Mouse (Mus musculus): ENCODE measurements at regions not wholly inside any gene's neighbourhood (a gene's known extent, or its start where the extent isn't known, plus 50 kb on each side); places are given as distances from the start of the nearest gene placed in this dataset.
"Not testable (repeated sequence)": the region's sequence is repeated elsewhere in the genome, so short reads cannot be mapped to it uniquely, and the experiment has no call there.

- H3K9ac ChIP-seq, result no peak overlapping the region
- no peak overlapping the region for H3K27ac ChIP-seq (ENCODE audit: low read depth)
- WGBS, result 54% methylated on average over 2 of the region's 2 CpGs
- no peak overlapping the region for H3K4me3 ChIP-seq (ENCODE audit: low read depth, low read length)
- H3K4me1 ChIP-seq (ENCODE audit: insufficient read depth), result no peaks in the 10 kb centered on the region
- TF ChIP-seq CTCF (IDR thresholded peaks at IDR 0.05; ENCODE audit: low read depth), result no peak
- peaks cover 74% of the 10 kb centered on the region for H3K9me3 ChIP-seq (ENCODE audit: low read depth, low read length)
- ATAC-seq (ENCODE audit: insufficient read depth), result peak; percentile 10; the same call in 1 of the 2 replicates
- no peaks in the 10 kb centered on the region for H3K36me3 ChIP-seq (ENCODE audit: insufficient read depth)
- no peak overlapping the region for H3K4me2 ChIP-seq
- DNase-seq, result no peak
- H3K27me3 ChIP-seq (ENCODE audit: insufficient read depth, low read length), result no peaks in the 10 kb centered on the region
Observed at GRCm38 (mm10) chr4:3067265-3067664, 99.9 kb upstream of the Vmn1r2 start.

DNA sequence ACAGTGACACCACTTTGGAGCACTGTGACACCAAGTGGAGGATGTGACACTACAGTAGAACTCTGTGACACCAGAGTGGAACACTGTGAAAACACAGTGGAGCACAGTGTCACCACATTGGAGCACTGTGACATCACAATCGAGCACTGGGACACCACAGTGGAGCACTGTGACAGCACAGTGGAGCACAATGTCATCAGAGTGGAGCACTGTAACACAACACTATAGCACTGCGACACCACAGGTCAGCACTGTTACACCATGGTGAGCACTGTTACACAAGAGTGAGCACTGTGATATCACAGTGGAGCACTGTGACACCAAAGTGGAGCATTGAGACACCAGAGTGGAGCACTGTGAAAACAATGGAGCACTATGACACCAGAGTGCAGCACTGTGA, 99.5 kb upstream of the Vmn1r2 start:
- no peaks in the 10 kb centered on the region for H3K36me3 ChIP-seq (ENCODE audit: insufficient read depth)
- no peaks in the 10 kb centered on the region for H3K4me1 ChIP-seq (ENCODE audit: insufficient read depth)
- no peak overlapping the region for H3K9ac ChIP-seq
- no peak for TF ChIP-seq CTCF (IDR thresholded peaks at IDR 0.05; ENCODE audit: low read depth)
- no peak overlapping the region for H3K4me2 ChIP-seq
- no peak overlapping the region for H3K27ac ChIP-seq (ENCODE audit: low read depth)
- ATAC-seq (ENCODE audit: insufficient read depth), result peak; percentile 50
- H3K27me3 ChIP-seq (ENCODE audit: insufficient read depth, low read length), result no peaks in the 10 kb centered on the region
- H3K9me3 ChIP-seq (ENCODE audit: low read depth, low read length), result peaks cover 74% of the 10 kb centered on the region
- 34% methylated on average over 2 of the region's 2 CpGs for WGBS
- no peak overlapping the region for H3K4me3 ChIP-seq (ENCODE audit: low read depth, low read length)
- no peak for DNase-seq

GRCm38 (mm10) chr4:3068306-3069223, 98.6 kb upstream of the Vmn1r2 start:
- ATAC-seq (ENCODE audit: insufficient read depth), result no peak

DNA sequence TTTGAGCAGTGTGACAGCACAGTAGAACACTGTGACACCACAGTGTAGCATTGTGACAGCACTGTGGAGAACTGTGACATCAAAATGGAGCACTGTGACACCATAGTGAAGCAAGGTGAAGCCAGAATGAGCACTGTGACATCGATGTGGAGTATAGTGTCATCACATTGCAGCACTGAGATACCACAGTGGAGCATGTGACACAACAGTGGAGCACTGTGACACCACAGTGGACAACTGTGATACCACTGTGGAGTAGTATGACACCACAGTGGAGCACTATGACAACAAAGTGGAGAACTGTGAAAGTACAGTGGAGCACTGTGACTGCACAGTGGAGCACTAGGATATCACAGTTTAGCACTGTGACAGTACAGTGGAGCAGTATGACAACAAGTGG, 97.8 kb upstream of the Vmn1r2 start:
- Histone ChIP-seq H3K4me2 (no peak overlapping the region), H3K9me3 (ENCODE audit: low read depth, low read length) (peaks cover 59% of the 10 kb centered on the region), H3K4me3 (ENCODE audit: low read depth, low read length) (no peak overlapping the region), H3K27ac (ENCODE audit: low read depth) (no peak overlapping the region), H3K36me3 (ENCODE audit: insufficient read depth) (no peaks in the 10 kb centered on the region), H3K4me1 (ENCODE audit: insufficient read depth) (no peaks in the 10 kb centered on the region), H3K9ac (no peak overlapping the region), H3K27me3 (ENCODE audit: insufficient read depth, low read length) (no peaks in the 10 kb centered on the region)
- 58% methylated on average over 1 of the region's 1 CpGs for WGBS
- no peak for DNase-seq
- no peak for TF ChIP-seq CTCF (IDR thresholded peaks at IDR 0.05; ENCODE audit: low read depth)
- peak; percentile 18; the same call in 1 of the 2 replicates for ATAC-seq (ENCODE audit: insufficient read depth)

More at GRCm38 (mm10) chr4:3068306-3069223, 98.6 kb upstream of the Vmn1r2 start:
- Histone ChIP-seq H3K4me3 (ENCODE audit: low read depth, low read length) (no peak overlapping the region), H3K9me3 (ENCODE audit: low read depth, low read length) (peaks cover 67% of the 10 kb centered on the region), H3K36me3 (ENCODE audit: insufficient read depth) (no peaks in the 10 kb centered on the region), H3K27me3 (ENCODE audit: insufficient read depth, low read length) (no peaks in the 10 kb centered on the region), H3K4me1 (ENCODE audit: insufficient read depth) (no peaks in the 10 kb centered on the region), H3K27ac (ENCODE audit: low read depth) (no peak overlapping the region), H3K9ac (no peak overlapping the region), H3K4me2 (no peak overlapping the region)
- TF ChIP-seq CTCF (IDR thresholded peaks at IDR 0.05; ENCODE audit: low read depth), result no peak
- 80% methylated on average over 6 of the region's 6 CpGs for WGBS
- no peak for DNase-seq

DNA sequence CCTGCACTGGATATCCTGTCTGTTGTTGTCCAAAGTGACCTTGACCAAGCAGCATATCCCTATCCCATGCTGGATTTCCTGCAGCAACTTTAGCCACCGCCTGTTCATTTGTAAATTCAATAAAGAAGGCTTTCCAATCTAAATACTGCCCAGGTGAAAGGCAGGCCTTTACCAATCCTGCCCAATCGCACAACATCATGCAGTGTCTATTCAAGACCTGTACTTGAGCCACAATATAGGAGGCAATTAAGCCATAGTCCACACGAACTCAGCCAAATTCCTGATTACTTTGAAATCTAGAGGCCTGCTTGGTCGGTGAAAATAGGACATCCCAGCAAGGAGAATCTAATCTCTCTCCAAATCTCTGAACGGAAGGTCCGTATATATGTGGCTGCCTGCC, 95.8 kb upstream of the Vmn1r2 start:
- not testable (repeated sequence) for H3K36me3 ChIP-seq (ENCODE audit: insufficient read depth); H3K9ac ChIP-seq; DNase-seq; H3K27me3 ChIP-seq (ENCODE audit: insufficient read depth, low read length); H3K4me3 ChIP-seq (ENCODE audit: low read depth, low read length); ATAC-seq (ENCODE audit: insufficient read depth); H3K4me1 ChIP-seq (ENCODE audit: insufficient read depth); H3K4me2 ChIP-seq; H3K27ac ChIP-seq (ENCODE audit: low read depth)
- H3K9me3 ChIP-seq (ENCODE audit: low read depth, low read length), result peaks cover 45% of the 10 kb centered on the region
- WGBS, result 69% methylated on average over 6 of the region's 6 CpGs

- H3K27ac ChIP-seq (ENCODE audit: low read depth), result no peak overlapping the region
- no peaks in the 10 kb centered on the region for H3K27me3 ChIP-seq (ENCODE audit: insufficient read depth, low read length)
- H3K36me3 ChIP-seq (ENCODE audit: insufficient read depth), result no peaks in the 10 kb centered on the region
- H3K4me3 ChIP-seq (ENCODE audit: low read depth, low read length), result no peak overlapping the region
- no peak overlapping the region for H3K4me2 ChIP-seq
- WGBS, result 87% methylated on average over 1 of the region's 1 CpGs
- no peaks in the 10 kb centered on the region for H3K4me1 ChIP-seq (ENCODE audit: insufficient read depth)
- TF ChIP-seq CTCF (IDR thresholded peaks at IDR 0.05; ENCODE audit: low read depth), result no peak
- peaks cover 56% of the 10 kb centered on the region for H3K9me3 ChIP-seq (ENCODE audit: low read depth, low read length)
- ATAC-seq (ENCODE audit: insufficient read depth), result no peak
- no peak overlapping the region for H3K9ac ChIP-seq
- peak; percentile 0 for DNase-seq
Observed at GRCm38 (mm10) chr4:3079901-3080300, 87.2 kb upstream of the Vmn1r2 start.

- H3K27me3 ChIP-seq (ENCODE audit: insufficient read depth, low read length), result no peaks in the 10 kb centered on the region
- WGBS, result 55% methylated on average over 7 of the region's 7 CpGs
- no peaks in the 10 kb centered on the region for H3K4me1 ChIP-seq (ENCODE audit: insufficient read depth)
- TF ChIP-seq CTCF (IDR thresholded peaks at IDR 0.05; ENCODE audit: low read depth), result no peak
- ATAC-seq (ENCODE audit: insufficient read depth), result 0 out of 2 replicates have a peak, but pooled peaks have one; percentile 25
- no peak overlapping the region for H3K27ac ChIP-seq (ENCODE audit: low read depth)
- no peak overlapping the region for H3K4me3 ChIP-seq (ENCODE audit: low read depth, low read length)
- DNase-seq, result peak; percentile 6
- peaks cover 61% of the 10 kb centered on the region for H3K9me3 ChIP-seq (ENCODE audit: low read depth, low read length)
- H3K36me3 ChIP-seq (ENCODE audit: insufficient read depth), result no peaks in the 10 kb centered on the region
- H3K4me2 ChIP-seq, result no peak overlapping the region
- H3K9ac ChIP-seq, result no peak overlapping the region
Observed at GRCm38 (mm10) chr4:3080385-3081125, 86.6 kb upstream of the Vmn1r2 start.
